Mouse (Mus musculus) embryonic fibroblast, embryonic 13.5 days (primary cell): ENCODE results near the gene Mageb16. TPM values are rescaled to one million over a fixed set of nuclear protein-coding genes. Genes with fewer than 3 reads are reported as not detected.

Source experiments
- H3K27ac ChIP-seq: 2 replicates; pipeline ENCODE4 v1.5.1; 2012; ENCODE audit warnings: low read length, control low read depth, inconsistent platforms; ENCODE audit not compliant: insufficient read depth
- H3K4me1 ChIP-seq: 2 replicates; pipeline ENCODE4 v1.6.1; 2011; ENCODE audit warnings: low read length; ENCODE audit not compliant: control insufficient read depth, insufficient read depth
- H3K4me3 ChIP-seq: 2 replicates; pipeline ENCODE4 v1.5.1; 2011; ENCODE audit warnings: mild to moderate bottlenecking, control low read depth, low read length; ENCODE audit not compliant: insufficient read depth
- CTCF ChIP-seq: IDR thresholded peaks from 2 replicates; pipeline ENCODE4 v1.5.1; 2011; ENCODE audit warnings: mild to moderate bottlenecking, control low read depth, low read length, moderate library complexity, borderline replicate concordance; ENCODE audit not compliant: insufficient read depth
- POLR2A ChIP-seq: IDR thresholded peaks from 2 replicates; pipeline ENCODE4 v1.6.1; 2011; ENCODE audit warnings: low read depth, mild to moderate bottlenecking, control low read depth, low read length, moderate library complexity
- polyA plus RNA-seq: library from polyadenylated mRNA; stranded (reverse); fragments of >200 nt; gene quantifications from 2 replicates; pipeline ENCODE4 v1.2.4, GENCODE M21; 2011; ENCODE audit warnings: low read depth; ENCODE audit not compliant: missing spikeins, insufficient read length

Gene Mageb16
- not detected in 2 replicates for polyA plus RNA-seq

DNA sequence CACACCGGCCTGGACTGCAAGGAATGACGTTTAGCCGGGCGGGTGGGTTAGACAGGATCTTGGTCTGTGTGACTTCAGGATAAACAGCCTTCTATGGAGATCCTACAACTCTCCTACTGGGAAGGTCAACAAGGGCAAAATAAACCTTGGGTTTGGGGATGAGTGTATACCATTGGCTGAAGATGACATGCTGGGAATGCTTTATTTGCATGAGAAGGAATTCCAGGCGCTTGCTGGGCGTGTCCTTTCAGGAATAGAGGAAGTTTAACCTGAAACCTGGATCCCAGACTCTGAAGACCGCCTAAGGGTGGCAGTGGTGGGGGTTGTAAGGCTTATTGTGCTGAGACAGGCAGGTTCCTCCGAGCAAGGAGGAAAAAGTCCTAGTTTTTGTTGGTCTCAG, at the start of gene Mageb16:
TSS of gene Mageb16 (minus strand) at position 25 of the 400 bp plus-strand sequence.
- H3K27ac ChIP-seq, result no peak within 1 kb of the TSS
- no peak within 1 kb of the TSS for H3K4me3 ChIP-seq
- TF ChIP-seq CTCF (no peak), POLR2A (no peak)
- no peaks in the 10 kb centered on the region for H3K4me1 ChIP-seq

DNA sequence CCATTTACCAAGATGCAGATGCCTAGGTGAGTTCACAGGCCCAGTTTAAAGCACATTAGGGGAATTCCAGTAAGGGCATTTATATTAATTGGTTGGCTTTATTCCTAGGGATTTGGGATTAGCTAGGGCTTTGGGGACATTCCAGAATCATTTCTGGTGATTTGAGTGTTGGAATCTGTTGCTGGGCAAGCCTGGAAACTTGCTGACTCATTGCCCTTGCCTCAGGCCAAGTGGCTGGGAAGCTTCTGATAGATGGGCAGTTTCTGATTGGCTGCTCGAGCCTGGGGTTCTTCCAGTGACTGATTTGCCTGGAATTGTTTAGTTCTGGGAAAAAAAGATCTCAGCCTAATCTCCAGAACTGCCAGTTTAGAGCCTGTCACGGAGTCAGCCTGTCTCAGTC, 20.1 kb downstream of the Mageb16 start:
- TF ChIP-seq POLR2A, result no peak
- TF ChIP-seq CTCF, result no peak
- Histone ChIP-seq H3K4me1 (no peaks in the 10 kb centered on the region), H3K27ac (peak overlapping the region; percentile 57; the same call in 1 of the 2 replicates), H3K4me3 (no peak overlapping the region)

DNA sequence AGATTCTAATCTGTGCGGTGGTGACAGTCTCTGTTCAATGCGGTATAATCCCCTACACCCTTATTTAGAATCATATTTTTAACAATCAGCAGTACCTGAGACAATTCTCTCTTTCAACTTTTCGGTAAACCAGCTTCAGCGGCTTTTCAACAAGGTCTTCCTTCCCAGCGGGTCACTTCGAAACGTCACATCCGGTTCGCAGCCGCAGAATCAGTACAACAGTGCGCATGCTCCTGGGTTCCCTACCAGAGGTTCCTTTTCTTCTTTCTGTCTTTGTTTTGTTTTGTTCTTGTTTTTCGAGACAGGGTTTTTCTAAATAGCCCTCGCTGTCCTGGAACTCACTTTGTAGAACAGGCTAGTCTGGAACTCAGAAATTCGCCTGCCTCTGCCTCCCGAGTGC, 35.8 kb downstream of the Mageb16 start:
- Histone ChIP-seq H3K4me3 (no peak overlapping the region), H3K27ac (no peak overlapping the region), H3K4me1 (no peaks in the 10 kb centered on the region)
- TF ChIP-seq CTCF, result no peak
- no peak for TF ChIP-seq POLR2A

DNA sequence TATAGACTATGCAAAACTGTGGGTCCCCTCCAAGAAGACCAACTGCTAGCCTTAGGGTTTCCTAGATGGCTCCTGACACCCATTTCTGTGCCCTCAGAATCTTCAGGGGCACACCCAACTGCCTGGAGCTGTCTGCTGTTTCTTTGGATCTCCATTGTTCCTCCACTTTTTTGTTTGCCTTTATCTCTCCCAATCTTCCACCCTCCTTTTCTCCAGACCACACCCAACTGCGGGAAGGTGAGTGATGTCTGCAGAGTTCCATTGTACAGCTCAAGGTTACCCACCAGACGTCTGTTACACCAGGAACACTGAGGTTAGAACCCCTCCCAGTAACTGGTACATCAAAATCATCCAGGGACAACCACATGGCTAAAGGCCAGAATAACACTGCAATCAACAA, 64.8 kb downstream of the Mageb16 start:
- TF ChIP-seq CTCF, result no peak
- TF ChIP-seq POLR2A, result no peak
- no peak overlapping the region for H3K4me3 ChIP-seq

More for the DNA sequence above, 64.8 kb downstream of the Mageb16 start:
- Histone ChIP-seq H3K4me1 (no peaks in the 10 kb centered on the region), H3K27ac (no peak overlapping the region)

Other genes starting within 250 kb of the Mageb16 start
- gene Gm7173, start 154.2 kb downstream of the Mageb16 start, polyA plus RNA-seq, result 0.32 and 0.57 TPM in 2 replicates